Mouse (Mus musculus) ES-E14 (cell line): Measurements from ENCODE around the gene Hyal1. TPM values are rescaled to one million over a fixed set of nuclear protein-coding genes. Genes with fewer than 3 reads are reported as not detected.

Experiments used
- DNase-seq: peaks from one replicate; pipeline ENCODE4 v3.0.0-alpha.2; 2013; ENCODE audit warnings: low read depth, low spot score
- H3K27ac ChIP-seq: 2 replicates; pipeline ENCODE4 v1.5.1; 2012; ENCODE audit warnings: low read depth, mild to moderate bottlenecking, low read length, moderate library complexity, mixed read lengths; ENCODE audit not compliant: poor library complexity, insufficient read depth, severe bottlenecking
- H3K36me3 ChIP-seq: 2 replicates; pipeline ENCODE4 v1.6.1; 2012; ENCODE audit warnings: mild to moderate bottlenecking, low read length, moderate library complexity, mixed read lengths; ENCODE audit not compliant: control insufficient read depth, poor library complexity, insufficient read depth, severe bottlenecking
- H3K4me1 ChIP-seq, 2 experiments: fragments of 150-350 bp in 1 of 2; sonication (generic) in 1 of 2; 2 replicates each; pipeline ENCODE4 v1.6.1; 2012; ENCODE audit warnings: low read length in 2 of 2, mild to moderate bottlenecking in 1 of 2, mixed read lengths in 1 of 2; ENCODE audit not compliant: control insufficient read depth in 2 of 2, insufficient read depth in 2 of 2, poor library complexity in 1 of 2
- H3K4me3 ChIP-seq, 2 experiments: fragments of 150-350 bp in 1 of 2; sonication (generic) in 1 of 2; 2 replicates each; pipeline ENCODE4 v1.5.1; 2012; ENCODE audit warnings: low read length in 2 of 2, low read depth in 1 of 2, mild to moderate bottlenecking in 1 of 2, mixed read lengths in 1 of 2; ENCODE audit not compliant: insufficient read depth in 1 of 2, poor library complexity in 1 of 2, severe bottlenecking in 1 of 2
- H3K9ac ChIP-seq: 2 replicates; pipeline ENCODE4 v1.6.1; 2012; ENCODE audit warnings: low read depth, mild to moderate bottlenecking, low read length, mixed read lengths; ENCODE audit not compliant: poor library complexity, insufficient read depth, severe bottlenecking
- H3K9me3 ChIP-seq: fragments of 150-350 bp; sonication (generic); 2 replicates; pipeline ENCODE4 v1.6.1; 2012; ENCODE audit warnings: low read depth, mild to moderate bottlenecking, low read length; ENCODE audit not compliant: control insufficient read depth, insufficient read depth
- CHD2 ChIP-seq: IDR thresholded peaks from 2 replicates; pipeline ENCODE4 v1.6.1; 2014; ENCODE audit warnings: mild to moderate bottlenecking, low read depth, low read length, inconsistent platforms
- HCFC1 ChIP-seq: IDR thresholded peaks from 2 replicates; pipeline ENCODE4 v1.6.1; 2012; ENCODE audit warnings: low read length, inconsistent platforms, borderline replicate concordance; ENCODE audit not compliant: insufficient read depth
- MAFK ChIP-seq: IDR thresholded peaks from 2 replicates; pipeline ENCODE4 v1.6.1; 2014; ENCODE audit warnings: mild to moderate bottlenecking, low read depth, low read length, inconsistent platforms; ENCODE audit not compliant: insufficient read depth
- ZC3H11A ChIP-seq: IDR thresholded peaks from 2 replicates; pipeline ENCODE4 v1.6.1; 2012; ENCODE audit warnings: low read depth, mild to moderate bottlenecking, inconsistent platforms, low read length, borderline replicate concordance
- ZNF384 ChIP-seq: IDR thresholded peaks from 2 replicates; pipeline ENCODE4 v1.6.1; 2012; ENCODE audit warnings: low read depth, low read length, inconsistent platforms
- in situ Hi-C, 2 experiments: fragments of 600-800 bp; cut with MboI; formaldehyde crosslinking; loops; one replicate each; pipeline ENCODE4 v1.15.1; 2025; ENCODE audit warnings: low sequenced_read_pairs in 2 of 2, inconsistent platforms in 1 of 2; ENCODE audit not compliant: unreplicated experiment in 2 of 2
- total RNA-seq: library from RNA; depleted of rRNA; stranded (reverse); fragments of 300-350 nt; gene quantifications from 2 replicates; pipeline ENCODE4 v1.2.3, GENCODE M21; 2012

Gene Hyal1
- total RNA-seq, 1 experiment, result 11.8 TPM

DNA sequence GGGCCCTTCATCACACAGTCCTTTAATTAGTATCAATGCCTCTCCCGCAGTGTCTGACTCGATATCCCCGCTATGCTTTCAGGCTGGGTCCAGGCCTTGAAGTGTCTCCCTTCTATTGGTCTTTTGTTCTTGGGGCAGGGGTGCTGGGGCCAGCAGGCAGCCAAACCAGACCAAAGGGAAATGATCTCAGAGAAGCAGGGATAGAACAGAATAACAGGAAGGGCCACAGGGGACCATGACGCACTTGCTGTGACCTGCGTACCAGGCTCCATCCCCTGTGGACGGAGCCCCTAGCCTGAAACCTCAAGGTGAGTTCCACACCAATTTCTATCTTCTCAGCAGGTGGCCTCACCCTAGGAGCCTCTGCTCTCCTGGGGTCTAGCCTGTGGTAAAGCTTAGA lies 41.4 kb downstream of the Hyal1 start:
- Histone ChIP-seq H3K27ac (no peak overlapping the region), H3K4me1 (peaks cover 0 to 11% of the 10 kb centered on the region in 2 experiments; a peak in 2 of 4 replicates), H3K9ac (no peak overlapping the region), H3K4me3 (no peak overlapping the region), H3K36me3 (peaks cover 52% of the 10 kb centered on the region), H3K9me3 (no peaks in the 10 kb centered on the region)
- TF ChIP-seq CHD2 (no peak), ZC3H11A (no peak), HCFC1 (no peak), MAFK (no peak), ZNF384 (no peak)
- DNase-seq, result no peak
- in situ Hi-C loops, result no loop called here

DNA sequence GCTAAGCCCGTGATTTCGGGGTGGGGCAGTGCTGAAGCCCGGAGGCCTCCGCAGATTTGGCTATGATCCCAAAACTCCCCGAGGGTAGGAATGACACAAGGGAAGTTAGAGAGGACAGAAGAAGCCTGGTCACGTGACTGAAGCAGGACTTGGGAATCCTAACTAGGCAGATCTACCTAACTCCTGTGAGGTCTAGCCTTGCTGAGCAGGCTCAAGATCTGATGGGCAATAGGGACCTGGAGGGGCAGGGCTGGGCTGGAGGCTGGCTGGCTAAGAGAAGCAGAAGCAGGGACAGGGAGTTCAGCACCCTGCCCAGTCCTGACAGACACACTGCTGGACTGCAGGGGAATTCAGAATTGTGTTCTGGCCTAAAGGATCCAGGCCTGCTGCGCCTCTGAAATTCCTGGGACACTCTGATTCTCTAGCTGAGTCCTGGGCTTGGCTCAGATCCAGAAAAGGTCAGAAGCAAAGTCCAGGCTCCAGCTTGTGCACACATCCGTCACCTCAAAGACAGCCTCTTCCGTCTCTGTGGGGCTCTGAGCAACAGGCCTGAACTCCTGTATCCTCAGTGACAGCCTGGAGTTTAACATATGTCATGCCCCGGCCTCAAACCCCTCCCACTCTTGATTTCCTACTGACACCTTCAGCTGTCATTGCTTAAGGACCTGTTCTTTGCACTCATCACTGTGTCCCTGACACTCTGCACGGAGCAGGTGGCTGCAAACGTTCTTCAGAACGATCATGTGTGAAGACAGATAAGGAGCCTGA lies 42.2 kb downstream of the Hyal1 start:
- 0 out of 2 replicates have a peak overlapping the region, but pooled peaks have one; percentile 49 for H3K27ac ChIP-seq
- peaks cover 52% of the 10 kb centered on the region for H3K36me3 ChIP-seq
- TF ChIP-seq MAFK (no peak), CHD2 (no peak), ZC3H11A (no peak), ZNF384 (no peak), HCFC1 (no peak)
- H3K4me3 ChIP-seq, result no peak overlapping the region
- no peak overlapping the region for H3K9ac ChIP-seq
- no peak for DNase-seq
- in situ Hi-C loops, result no loop called here
- no peaks in the 10 kb centered on the region for H3K9me3 ChIP-seq
- peaks cover under 1 to 11% of the 10 kb centered on the region in 2 experiments; a peak in 3 of 4 replicates for H3K4me1 ChIP-seq

DNA sequence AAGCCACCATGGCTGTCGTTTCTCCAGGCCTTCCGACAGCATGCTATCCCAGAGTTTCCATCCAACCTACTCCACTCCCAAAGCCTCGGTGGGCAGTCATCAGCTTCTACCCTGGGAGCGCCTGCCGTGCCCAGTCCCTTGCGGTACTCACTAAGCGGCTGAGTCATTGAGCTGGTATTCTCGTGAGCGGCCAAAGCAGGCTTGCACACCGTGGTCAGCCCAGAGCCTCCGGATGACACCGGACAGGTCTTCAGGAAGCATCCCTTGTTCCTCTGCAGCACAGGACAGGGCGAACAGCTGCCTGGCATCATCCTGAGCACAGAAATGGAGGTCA lies 42.8 kb downstream of the Hyal1 start:
- peaks cover 3 to 15% of the 10 kb centered on the region in 2 experiments; a peak in 2 of 4 replicates for H3K4me1 ChIP-seq
- in situ Hi-C loops, result no loop called here
- H3K36me3 ChIP-seq, result peaks cover 52% of the 10 kb centered on the region
- TF ChIP-seq HCFC1 (no peak), MAFK (no peak), CHD2 (no peak), ZC3H11A (no peak), ZNF384 (no peak)
- no peak overlapping the region for H3K4me3 ChIP-seq
- no peak overlapping the region for H3K9ac ChIP-seq
- no peak for DNase-seq
- H3K27ac ChIP-seq, result no peak overlapping the region
- H3K9me3 ChIP-seq, result no peaks in the 10 kb centered on the region

DNA sequence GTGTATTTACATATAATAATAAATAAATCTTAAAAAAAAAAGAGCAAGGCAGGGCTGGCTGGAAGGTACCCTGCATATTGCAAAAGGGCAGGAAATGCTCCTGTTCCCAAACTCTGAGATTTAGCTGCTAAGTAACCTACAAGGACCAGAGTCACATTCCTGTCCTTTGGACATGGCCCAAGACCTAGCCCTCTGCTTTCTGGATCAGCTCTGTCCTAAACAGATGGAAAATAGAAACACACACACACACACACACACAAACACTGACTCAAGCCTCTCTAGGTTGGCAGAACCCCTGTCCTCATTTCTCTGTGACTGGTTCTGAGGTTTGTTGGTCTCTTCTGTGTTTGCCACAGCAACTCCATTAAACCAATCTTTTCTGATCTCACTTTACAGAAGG lies 44.2 kb downstream of the Hyal1 start:
- H3K4me3 ChIP-seq, result no peak overlapping the region
- no peak overlapping the region for H3K9ac ChIP-seq
- in situ Hi-C loops, result no loop called here
- no peak for DNase-seq
- H3K9me3 ChIP-seq, result no peaks in the 10 kb centered on the region
- H3K27ac ChIP-seq, result no peak overlapping the region
- H3K36me3 ChIP-seq, result peaks cover 40% of the 10 kb centered on the region
- no peak for TF ChIP-seq ZNF384
- no peak for TF ChIP-seq HCFC1
- no peak for TF ChIP-seq MAFK
- no peak for TF ChIP-seq ZC3H11A
- TF ChIP-seq CHD2, result no peak
- peaks cover 3 to 18% of the 10 kb centered on the region in 2 experiments; a peak in 3 of 4 replicates for H3K4me1 ChIP-seq
